Mouse (Mus musculus): Measurements from ENCODE around the gene Wdr17. TPM values are rescaled to one million over a fixed set of nuclear protein-coding genes. Genes with fewer than 3 reads are reported as not detected.
A peak's percentile ranks its signal among the peaks of the same experiment; 100 is the strongest.
"Not testable (repeated sequence)": the region's sequence is repeated elsewhere in the genome, so short reads cannot be mapped to it uniquely, and the experiment has no call there.

Wdr17 gene
- polyA plus RNA-seq, 1 experiment from 2014 or later: 1.4 TPM

- Histone ChIP-seq H3K4me3 (no peak overlapping the region), H3K9ac (no peak overlapping the region), H3K9me3 (no peaks in the 10 kb centered on the region), H3K4me1 (no peaks in the 10 kb centered on the region), H3K36me3 (no peaks in the 10 kb centered on the region), H3K27ac (no peak overlapping the region), H3K4me2 (replicated peaks) (no peak overlapping the region), H3K27me3 (no peaks in the 10 kb centered on the region)
- no peak for ATAC-seq (ENCODE audit: insufficient number of reproducible peaks, insufficient read depth, low FRiP score, low TSS enrichment)
- 71% methylated on average over 3 of the region's 3 CpGs for WGBS
Measured at GRCm38 (mm10) chr8:54667756-54668155, 219.2 kb downstream of the Wdr17 start.

GRCm38 (mm10) chr8:54660675-54661074 is 226.3 kb downstream of the Wdr17 start:
- Histone ChIP-seq H3K9me3 (no peaks in the 10 kb centered on the region), H3K36me3 (no peaks in the 10 kb centered on the region), H3K27ac (no peak overlapping the region), H3K4me3 (no peak overlapping the region), H3K27me3 (no peaks in the 10 kb centered on the region), H3K4me2 (replicated peaks) (no peak overlapping the region), H3K9ac (no peak overlapping the region), H3K4me1 (no peaks in the 10 kb centered on the region)
- ATAC-seq (ENCODE audit: insufficient number of reproducible peaks, insufficient read depth, low FRiP score, low TSS enrichment): no peak
- 35% methylated on average over 5 of the region's 5 CpGs for WGBS

DNA sequence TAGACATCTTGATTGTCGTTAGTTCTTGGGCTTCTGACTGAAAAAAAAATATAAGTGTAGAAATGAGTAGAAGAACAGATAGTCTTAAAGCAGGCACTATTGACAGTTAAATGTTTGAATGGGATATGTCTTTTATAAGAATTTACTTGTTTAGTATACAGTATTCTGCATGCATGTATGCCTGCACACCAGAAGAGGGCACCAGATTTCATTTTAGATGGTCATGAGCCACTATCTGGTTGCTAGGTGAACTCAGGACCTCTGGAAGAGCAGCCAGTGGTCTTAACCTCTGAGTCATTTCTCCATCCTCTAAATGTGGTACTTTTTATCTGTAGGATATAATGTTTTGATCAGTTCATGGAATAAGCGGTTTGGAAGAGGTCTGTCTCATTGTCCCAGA is 227.3 kb downstream of the Wdr17 start:
- Histone ChIP-seq H3K9me3 (no peaks in the 10 kb centered on the region), H3K27ac (no peak overlapping the region), H3K4me3 (no peak overlapping the region), H3K4me2 (replicated peaks) (no peak overlapping the region), H3K9ac (no peak overlapping the region), H3K4me1 (no peaks in the 10 kb centered on the region), H3K27me3 (no peaks in the 10 kb centered on the region), H3K36me3 (no peaks in the 10 kb centered on the region)
- WGBS: 87% methylated on average over 2 of the region's 2 CpGs
- no peak for ATAC-seq (ENCODE audit: insufficient number of reproducible peaks, insufficient read depth, low FRiP score, low TSS enrichment)

- ATAC-seq (ENCODE audit: insufficient number of reproducible peaks, insufficient read depth, low FRiP score, low TSS enrichment): no peak
- 75% methylated on average over 4 of the region's 4 CpGs for WGBS
Measured at GRCm38 (mm10) chr8:54638634-54639033, 248.3 kb downstream of the Wdr17 start.

DNA sequence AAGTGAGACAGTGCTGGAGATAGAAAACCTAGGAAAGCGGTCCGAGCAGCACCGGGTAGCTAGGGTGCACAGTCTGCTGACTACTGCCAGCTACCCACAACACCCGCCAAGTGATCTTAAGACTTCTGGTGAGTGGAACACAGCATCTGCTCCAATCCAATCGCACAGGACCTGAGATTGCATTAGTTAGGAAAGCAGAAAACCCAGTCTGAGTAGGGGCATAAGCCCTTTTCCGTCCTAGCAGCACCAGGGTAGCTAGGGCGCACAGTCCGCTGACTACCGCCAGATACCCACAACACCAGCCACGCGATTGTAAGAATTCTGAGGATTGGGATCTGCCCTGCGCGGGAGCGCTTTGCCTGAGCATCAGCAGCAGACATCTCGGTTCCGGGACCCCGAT is 270.3 kb downstream of the Wdr17 start:
- H3K4me1 ChIP-seq; H3K27me3 ChIP-seq; ATAC-seq (ENCODE audit: insufficient number of reproducible peaks, insufficient read depth, low FRiP score, low TSS enrichment); H3K4me2 ChIP-seq (replicated peaks); H3K9ac ChIP-seq; H3K36me3 ChIP-seq; H3K9me3 ChIP-seq; H3K4me3 ChIP-seq; H3K27ac ChIP-seq: not testable (repeated sequence)
- 88% methylated on average over 17 of the region's 17 CpGs for WGBS

More at GRCm38 (mm10) chr8:54638634-54639033, 248.3 kb downstream of the Wdr17 start:
- Histone ChIP-seq H3K27me3 (no peaks in the 10 kb centered on the region), H3K27ac (no peak overlapping the region), H3K9ac (no peak overlapping the region), H3K36me3 (no peaks in the 10 kb centered on the region), H3K4me1 (no peaks in the 10 kb centered on the region), H3K4me2 (replicated peaks) (no peak overlapping the region), H3K9me3 (no peaks in the 10 kb centered on the region), H3K4me3 (no peak overlapping the region)

DNA sequence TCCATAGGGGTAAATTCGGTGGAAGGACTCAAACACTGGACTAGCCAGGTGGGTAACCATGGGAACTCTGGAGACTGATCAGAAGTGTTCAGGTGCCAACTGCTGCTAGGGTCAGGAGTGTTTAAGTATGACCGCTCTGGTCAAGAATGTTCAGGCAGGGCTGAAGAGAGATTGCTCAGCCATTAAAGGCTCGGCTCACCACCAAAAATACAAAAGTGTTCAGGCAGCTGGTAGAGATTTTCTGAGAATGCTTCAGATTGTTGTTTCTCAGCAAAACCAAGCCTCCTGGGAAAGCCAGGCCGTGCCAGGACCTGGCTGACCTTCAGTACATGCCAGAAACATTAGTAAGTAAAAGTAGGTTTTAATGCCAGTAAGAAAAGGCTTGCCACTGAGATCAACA is 276.7 kb downstream of the Wdr17 start:
- Histone ChIP-seq H3K27me3 (no peaks in the 10 kb centered on the region), H3K4me3 (no peak overlapping the region), H3K4me1 (no peaks in the 10 kb centered on the region), H3K9ac (no peak overlapping the region), H3K36me3 (no peaks in the 10 kb centered on the region), H3K9me3 (no peaks in the 10 kb centered on the region), H3K27ac (no peak overlapping the region), H3K4me2 (replicated peaks) (no peak overlapping the region)
- WGBS: 57% methylated on average over 4 of the region's 4 CpGs
- no peak for ATAC-seq (ENCODE audit: insufficient number of reproducible peaks, insufficient read depth, low FRiP score, low TSS enrichment)

DNA sequence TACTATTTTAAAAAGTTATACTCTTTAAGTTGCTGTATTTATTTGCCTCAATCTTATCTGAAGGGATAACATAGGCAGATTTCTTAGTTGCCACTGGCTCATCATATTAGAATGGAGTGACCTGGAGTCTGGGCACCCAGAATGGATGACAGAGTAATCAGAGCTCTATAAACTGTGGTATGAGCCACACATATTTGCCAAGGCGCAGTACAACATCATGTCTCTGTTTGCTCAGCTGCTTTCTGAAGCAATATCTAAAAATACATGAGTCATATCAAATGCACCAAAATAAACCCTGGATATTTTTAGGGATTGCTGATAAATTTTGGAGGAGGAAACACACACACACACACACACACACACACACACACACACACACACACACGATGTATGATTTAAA is 277.6 kb downstream of the Wdr17 start:
- no peaks in the 10 kb centered on the region for H3K9me3 ChIP-seq
- no peak overlapping the region for H3K4me2 ChIP-seq (replicated peaks)
- no peak overlapping the region for H3K4me3 ChIP-seq
- no peak overlapping the region for H3K9ac ChIP-seq
- H3K36me3 ChIP-seq: no peaks in the 10 kb centered on the region
- H3K27ac ChIP-seq: no peak overlapping the region
- WGBS: 86% methylated on average over 2 of the region's 2 CpGs
- no peaks in the 10 kb centered on the region for H3K4me1 ChIP-seq
- ATAC-seq (ENCODE audit: insufficient number of reproducible peaks, insufficient read depth, low FRiP score, low TSS enrichment): no peak
- H3K27me3 ChIP-seq: no peaks in the 10 kb centered on the region

- H3K9me3 ChIP-seq: no peaks in the 10 kb centered on the region
- H3K27me3 ChIP-seq: no peaks in the 10 kb centered on the region
- no peak overlapping the region for H3K27ac ChIP-seq
- H3K4me1 ChIP-seq: no peaks in the 10 kb centered on the region
- 69% methylated on average over 4 of the region's 4 CpGs for WGBS
- ATAC-seq (ENCODE audit: insufficient number of reproducible peaks, insufficient read depth, low FRiP score, low TSS enrichment): no peak
- H3K36me3 ChIP-seq: no peaks in the 10 kb centered on the region
- no peak overlapping the region for H3K9ac ChIP-seq
- H3K4me2 ChIP-seq (replicated peaks): no peak overlapping the region
- H3K4me3 ChIP-seq: no peak overlapping the region
Measured at GRCm38 (mm10) chr8:54603440-54603839, 283.5 kb downstream of the Wdr17 start.

DNA sequence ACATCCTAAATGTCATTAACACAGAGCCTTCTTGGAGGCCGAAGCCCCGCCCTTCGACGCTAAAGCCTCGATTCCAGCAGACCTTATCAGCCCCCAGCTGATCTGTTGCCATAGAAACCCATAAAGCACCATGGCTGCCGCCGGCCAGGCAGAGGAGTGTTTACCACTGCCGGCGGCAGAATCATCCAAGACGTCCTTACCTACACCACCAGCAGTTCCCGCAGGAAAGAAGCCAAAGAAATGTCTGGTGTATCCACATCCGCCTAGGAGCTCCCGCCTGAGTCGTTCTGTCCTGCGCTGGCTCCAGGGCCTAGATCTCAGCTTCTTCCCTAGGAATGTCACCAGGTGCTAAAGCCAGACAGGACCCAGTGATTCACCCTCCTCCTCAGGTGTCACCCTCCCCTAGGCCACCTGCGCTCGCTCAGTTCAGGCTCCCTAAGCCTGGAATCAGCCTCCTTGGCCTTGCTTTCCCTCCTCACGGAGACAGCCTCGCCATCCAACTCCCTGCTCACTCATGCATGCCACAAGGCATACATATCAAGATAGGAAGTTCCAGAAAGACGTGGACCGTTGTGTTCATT is 286.2 kb downstream of the Wdr17 start, which contains the start of gene Spata4:
Gene Spata4, plus strand, starts transcription at position 111 of the 581 bp plus-strand sequence.
- H3K4me1 ChIP-seq: no peaks in the 10 kb centered on the region
- 8% methylated on average over 21 of the region's 21 CpGs for WGBS
- H3K27ac ChIP-seq: no peak within 1 kb of the TSS

DNA sequence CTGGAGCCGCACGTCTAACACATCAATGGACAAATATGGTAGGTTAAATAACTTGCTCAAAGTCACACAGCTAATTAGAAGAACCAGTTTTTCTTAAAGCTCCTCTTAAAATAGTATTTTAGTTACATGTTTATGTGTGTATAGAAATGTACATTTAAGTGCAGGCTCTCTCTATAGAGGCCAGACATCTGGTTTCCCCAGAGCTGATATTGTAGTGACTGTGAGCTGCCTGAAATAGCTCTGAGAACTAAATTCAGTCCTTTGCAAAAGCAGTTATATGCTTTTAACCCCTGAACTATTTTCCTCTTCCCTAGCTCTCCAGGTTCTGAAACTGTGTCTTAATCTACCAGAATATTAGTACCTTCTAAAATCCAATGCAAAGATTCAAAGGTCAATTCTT is 289.6 kb downstream of the Wdr17 start:
- Histone ChIP-seq H3K9ac (no peak overlapping the region), H3K4me2 (replicated peaks) (no peak overlapping the region), H3K27me3 (no peaks in the 10 kb centered on the region), H3K4me3 (no peak overlapping the region), H3K9me3 (no peaks in the 10 kb centered on the region), H3K4me1 (no peaks in the 10 kb centered on the region), H3K27ac (no peak overlapping the region), H3K36me3 (no peaks in the 10 kb centered on the region)
- WGBS: 84% methylated on average over 2 of the region's 2 CpGs
- no peak for ATAC-seq (ENCODE audit: insufficient number of reproducible peaks, insufficient read depth, low FRiP score, low TSS enrichment)

More for the DNA sequence above, 286.2 kb downstream of the Wdr17 start, which contains the start of gene Spata4:
- no peaks in the 10 kb centered on the region for H3K36me3 ChIP-seq
- 0 out of 2 replicates have a peak, but pooled peaks have one; percentile 72 for ATAC-seq (ENCODE audit: insufficient number of reproducible peaks, insufficient read depth, low FRiP score, low TSS enrichment)
- H3K4me3 ChIP-seq: peak within 1 kb of the TSS; percentile 23
- no peaks in the 10 kb centered on the region for H3K9me3 ChIP-seq
- H3K27me3 ChIP-seq: no peaks in the 10 kb centered on the region
- peak within 1 kb of the TSS; percentile 54 for H3K4me2 ChIP-seq (replicated peaks)
- 0 out of 2 replicates have a peak within 1 kb of the TSS, but pooled peaks have one; percentile 1 for H3K9ac ChIP-seq

- no peak for ATAC-seq (ENCODE audit: insufficient number of reproducible peaks, insufficient read depth, low FRiP score, low TSS enrichment)
- no peaks in the 10 kb centered on the region for H3K9me3 ChIP-seq
- H3K36me3 ChIP-seq: no peaks in the 10 kb centered on the region
- no peak overlapping the region for H3K4me2 ChIP-seq (replicated peaks)
- H3K4me1 ChIP-seq: no peaks in the 10 kb centered on the region
- 80% methylated on average over 2 of the region's 2 CpGs for WGBS
- H3K27me3 ChIP-seq: no peaks in the 10 kb centered on the region
- no peak overlapping the region for H3K27ac ChIP-seq
- H3K9ac ChIP-seq: no peak overlapping the region
- no peak overlapping the region for H3K4me3 ChIP-seq
Measured at GRCm38 (mm10) chr8:54596940-54597339, 290.0 kb downstream of the Wdr17 start.

DNA sequence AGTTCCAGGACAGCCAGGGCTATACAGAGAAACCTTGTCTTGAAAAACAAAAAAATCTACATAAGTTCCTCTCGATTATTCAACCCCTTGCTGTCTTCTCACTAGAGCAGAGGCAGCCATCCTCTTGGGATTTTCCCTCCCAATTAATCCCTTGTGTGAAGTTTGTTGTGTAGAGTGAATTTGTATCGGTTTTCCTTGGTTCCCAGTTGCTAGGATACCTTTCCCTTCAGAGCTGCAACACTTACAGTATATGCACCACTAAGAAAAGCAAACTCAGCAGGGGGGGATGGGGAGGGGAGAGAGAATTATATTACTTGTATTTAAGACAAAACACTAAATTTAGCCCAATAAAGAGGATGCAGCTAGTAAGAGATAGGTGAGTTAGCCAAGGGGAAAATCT is 290.9 kb downstream of the Wdr17 start:
- Histone ChIP-seq H3K4me1 (no peaks in the 10 kb centered on the region), H3K9me3 (no peaks in the 10 kb centered on the region), H3K36me3 (no peaks in the 10 kb centered on the region), H3K27me3 (no peaks in the 10 kb centered on the region), H3K9ac (no peak overlapping the region), H3K4me2 (replicated peaks) (no peak overlapping the region), H3K27ac (no peak overlapping the region), H3K4me3 (no peak overlapping the region)
- 50% methylated on average over 2 of the region's 2 CpGs for WGBS
- no peak for ATAC-seq (ENCODE audit: insufficient number of reproducible peaks, insufficient read depth, low FRiP score, low TSS enrichment)
